Mouse (Mus musculus) forelimb bud, embryonic 11.5 days (tissue): Measurements from ENCODE around the gene Inf2.

ENCODE experiments used
- DNase-seq: peaks from one replicate; pipeline ENCODE4 v3.0.0-alpha.2; 2012; ENCODE audit warnings: low read depth, low spot score

Inf2 gene

GRCm38 (mm10) chr12:112658619-112659018 is 70.0 kb downstream of the Inf2 start:
- no peak for DNase-seq

- DNase-seq, result no peak
Measured at GRCm38 (mm10) chr12:112659109-112659508, 70.5 kb downstream of the Inf2 start.

- DNase-seq, result no peak
Measured at GRCm38 (mm10) chr12:112660576-112661326, 72.2 kb downstream of the Inf2 start.

- no peak for DNase-seq
Measured at GRCm38 (mm10) chr12:112661327-112661605, 72.7 kb downstream of the Inf2 start.

- no peak for DNase-seq
Measured at GRCm38 (mm10) chr12:112661851-112662250, 73.3 kb downstream of the Inf2 start.

GRCm38 (mm10) chr12:112663303-112663702 is 74.7 kb downstream of the Inf2 start:
- DNase-seq, result no peak

GRCm38 (mm10) chr12:112663716-112664115 is 75.1 kb downstream of the Inf2 start:
- no peak for DNase-seq

GRCm38 (mm10) chr12:112664124-112664523 is 75.5 kb downstream of the Inf2 start:
- DNase-seq, result no peak

GRCm38 (mm10) chr12:112664656-112665055 is 76.1 kb downstream of the Inf2 start:
- no peak for DNase-seq
